In the genomic region with DNA sequence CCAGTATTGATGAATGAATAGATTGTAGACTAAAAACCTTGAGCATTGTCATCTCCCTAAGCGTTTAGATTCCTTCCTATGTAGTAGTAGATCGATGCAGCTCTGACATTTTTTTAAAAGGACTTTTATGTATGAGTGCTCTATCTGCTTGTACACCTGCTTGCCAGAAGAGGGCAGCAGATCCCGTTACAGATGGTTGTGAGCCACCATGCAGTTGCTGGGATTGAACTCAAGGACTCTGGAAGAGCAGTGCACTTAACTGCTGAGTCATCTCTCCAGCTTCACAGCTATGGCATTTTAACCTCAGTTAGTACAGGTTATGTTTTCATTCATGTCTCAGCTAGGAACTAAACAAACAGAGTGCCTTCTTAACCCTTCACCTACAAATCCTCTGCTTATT, we compare ENCODE assay signal across 9 mouse cellular contexts. TPM values are rescaled to one million over a fixed set of nuclear protein-coding genes. Genes with fewer than 3 reads are reported as not detected.
DNase-seq lines count a peak whose midpoint lies in the region; ATAC-seq and TF ChIP-seq lines count a peak whose summit lies in the region.
"Had no signal": no experiment of that assay in that cellular context is flagged by ENCODE, and none has a peak within 500 bp of the region (broad histone marks: within the 10 kb centered on the region; RNA-seq: fewer than 3 reads in every experiment).

No protein-coding gene starts in this region.

- H3K36me3 ChIP-seq in forebrain, embryonic 14.5 days (ENCODE audit: control insufficient read depth, insufficient read depth, low read length) = 0 out of 2 replicates have a peak, but pooled peaks cover 4% of the 10 kb centered on the region
- no peaks in the 10 kb centered on the region for H3K36me3 ChIP-seq in forebrain, embryonic 13.5 days (ENCODE audit: poor library complexity, severe bottlenecking)

- TF ChIP-seq POLR2A in lung, adult 2 months (IDR thresholded peaks at IDR 0.05; ENCODE audit: borderline replicate concordance, extremely low read depth, low read depth, low read length) = no peak

- no peak overlapping the region for H3K9ac ChIP-seq in forebrain, embryonic 14.5 days (ENCODE audit: low read length)
- no peak overlapping the region for H3K9ac ChIP-seq in forebrain, embryonic 13.5 days

- peak; percentile 31 for DNase-seq in forebrain, embryonic 14.5 days (ENCODE audit: low spot score)
- peak; percentile 17 for DNase-seq in left cerebral cortex, postnatal 4 days
- DNase-seq in left cerebral cortex, adult 8-10 months (ENCODE audit: low spot score in 2 of 2) = no peak
- peak; percentile 21 for DNase-seq in NIH3T3 (ENCODE audit: low read depth)
- no peak for DNase-seq in lung, adult 2 months
- DNase-seq in yolk sac, embryonic 10.5 days (ENCODE audit: low spot score) = no peak

- H3K27me3 ChIP-seq in forebrain, embryonic 14.5 days (replicated peaks; ENCODE audit: control insufficient read depth, insufficient read depth, low read length) = no peaks in the 10 kb centered on the region
- H3K27me3 ChIP-seq in forebrain, embryonic 13.5 days = no peaks in the 10 kb centered on the region

- no peak overlapping the region for H3K4me2 ChIP-seq in forebrain, embryonic 14.5 days (ENCODE audit: low read length)
- H3K4me2 ChIP-seq in forebrain, embryonic 13.5 days = no peak overlapping the region

- H3K27ac ChIP-seq in forebrain, embryonic 14.5 days (ENCODE audit: low read depth, low read length) = no peak overlapping the region
- H3K27ac ChIP-seq in forebrain, embryonic 13.5 days = no peak overlapping the region

- H3K4me1 ChIP-seq in forebrain, embryonic 14.5 days (ENCODE audit: control insufficient read depth, insufficient read depth, low read length) = no peaks in the 10 kb centered on the region
- H3K4me1 ChIP-seq in forebrain, embryonic 13.5 days = no peaks in the 10 kb centered on the region
- H3K4me1 ChIP-seq in lung, adult 2 months (ENCODE audit: control insufficient read depth, insufficient read depth, low read length) = no peaks in the 10 kb centered on the region

- H3K4me3 ChIP-seq in forebrain, embryonic 14.5 days (ENCODE audit: low read depth, low read length) = no peak overlapping the region
- no peak overlapping the region for H3K4me3 ChIP-seq in forebrain, embryonic 13.5 days
- no peak overlapping the region for H3K4me3 ChIP-seq in lung, adult 2 months (replicated peaks; ENCODE audit: extremely low read depth, low read depth, low read length)

- peak; percentile 57 for TF ChIP-seq CTCF in lung, adult 2 months (IDR thresholded peaks at IDR 0.05; ENCODE audit: insufficient read depth, low read length)

- intact Hi-C loops in left cerebral cortex, postnatal 4 days (cut with DNase I) = loop anchor here (10.0 kb wide), 2 partner anchors 209 to 549 kb away; no protein-coding TSS in a partner anchor

- no peaks in the 10 kb centered on the region for H3K9me3 ChIP-seq in forebrain, embryonic 14.5 days (replicated peaks; ENCODE audit: control insufficient read depth, low read length)
- no peaks in the 10 kb centered on the region for H3K9me3 ChIP-seq in forebrain, embryonic 13.5 days (replicated peaks)

- no peak for ATAC-seq in forebrain, embryonic 14.5 days
- no peak for ATAC-seq in forebrain, embryonic 13.5 days
- peak; percentile 71 for ATAC-seq in common myeloid progenitor, adult 5-6 weeks (replicated peaks; ENCODE audit: low read depth, poor library complexity, severe bottlenecking)

- WGBS in forebrain, embryonic 14.5 days = 61% methylated on average over 3 of the region's 3 CpGs
- 48% methylated on average over 3 of the region's 3 CpGs for WGBS in forebrain, embryonic 13.5 days
- 42% methylated on average over 3 of the region's 3 CpGs for WGBS in lung, adult 2 months

RNA-seq across cellular contexts. Expression of a gene that starts 15.5 kb away (rescaled TPM):
- 6.2 and 8.4 TPM in 2 replicates for polyA plus RNA-seq in forebrain, embryonic 14.5 days (2014; fragmentation: Nextera tagmentation; extraction: Ambion mirVana)
- 5.5 and 7.6 TPM in 2 replicates for polyA plus RNA-seq in forebrain, embryonic 13.5 days (2015; fragmentation: Nextera tagmentation; extraction: Ambion mirVana)
- 10 to 100 TPM; 60.3 to 65.6 TPM for total RNA-seq in left cerebral cortex, postnatal 4 days (2021)
- 10 to 100 TPM; 74.3 to 81.9 (median 81.1) TPM for total RNA-seq in left cerebral cortex, adult 8-10 months (2022)
- total RNA-seq in common myeloid progenitor, adult 5-6 weeks (2017) = 10.2 and 11.2 TPM in 2 replicates
- polyA plus RNA-seq in lung, adult 2 months (2012; rRNA removed) = 2.4 and 3.5 TPM in 2 replicates

RNA-seq across cellular contexts. Expression of a gene that starts 36.7 kb away (rescaled TPM):
- polyA plus RNA-seq in forebrain, embryonic 14.5 days (2014; fragmentation: Nextera tagmentation; extraction: Ambion mirVana) = 0.50 and 1.1 TPM in 2 replicates
- 0.32 and 0.54 TPM in 2 replicates for polyA plus RNA-seq in forebrain, embryonic 13.5 days (2015; fragmentation: Nextera tagmentation; extraction: Ambion mirVana)
- under 1 TPM; 0.46 to 0.70 TPM for total RNA-seq in left cerebral cortex, postnatal 4 days (2021)
- 1 to 10 TPM in 1 of 4 experiments, under 1 TPM in 3; 0.49 to 1.1 (median 0.62) TPM for total RNA-seq in left cerebral cortex, adult 8-10 months (2022)
- total RNA-seq in common myeloid progenitor, adult 5-6 weeks (2017) = not detected in 2 replicates
- not detected in 2 replicates for polyA plus RNA-seq in lung, adult 2 months (2012; rRNA removed)
- total RNA-seq: heart, postnatal 36 days had no signal

Comparison
In these comparisons a context has a peak if more than half of its experiments do, and no peak if none do; other contexts are left out.
1. DNase-seq: peak in forebrain, embryonic 14.5 days (single experiment), left cerebral cortex, postnatal 4 days (single experiment) and NIH3T3 (single experiment); none in left cerebral cortex, adult 8-10 months (0 of 2), lung, adult 2 months (single experiment) and yolk sac, embryonic 10.5 days (single experiment).